Mouse (Mus musculus) neural tube, embryonic 11.5 days (tissue): ENCODE data around the gene Fgf12. TPM values are rescaled to one million over a fixed set of nuclear protein-coding genes. Genes with fewer than 3 reads are reported as not detected.

Experiments
- ATAC-seq: fragments of 200-750 bp; cut with Nextera tagmentation; 2 replicates; pipeline ENCODE4 v1.8.0; 2017; ENCODE audit warnings: moderate number of reproducible peaks, mild to moderate bottlenecking, moderate TSS enrichment, moderate library complexity; ENCODE audit not compliant: insufficient read depth, low FRiP score, low TSS enrichment
- DNase-seq: peaks from one replicate; pipeline ENCODE4 v3.0.0-alpha.2; 2015; ENCODE audit warnings: low spot score
- H3K27ac ChIP-seq: fragments of 300-500 bp; sonication (generic); 2 replicates; pipeline ENCODE4 v1.5.1; 2014; ENCODE audit warnings: low read depth, mild to moderate bottlenecking, low read length
- H3K27me3 ChIP-seq: fragments of 300-500 bp; sonication (generic); 2 replicates; pipeline ENCODE4 v1.6.1; 2014; ENCODE audit warnings: mild to moderate bottlenecking, low read length, mixed read lengths; ENCODE audit not compliant: control insufficient read depth, insufficient read depth
- H3K36me3 ChIP-seq: fragments of 300-500 bp; sonication (generic); 2 replicates; pipeline ENCODE4 v1.6.1; 2014; ENCODE audit warnings: mild to moderate bottlenecking, low read length, moderate library complexity, mixed read lengths; ENCODE audit not compliant: control insufficient read depth, insufficient read depth
- H3K4me1 ChIP-seq: fragments of 300-500 bp; sonication (generic); 2 replicates; pipeline ENCODE4 v1.6.1; 2014; ENCODE audit warnings: low read length, mixed read lengths; ENCODE audit not compliant: control insufficient read depth, insufficient read depth
- H3K4me2 ChIP-seq: fragments of 300-500 bp; sonication (generic); 2 replicates; pipeline ENCODE4 v1.6.1; 2014; ENCODE audit warnings: low read depth, mild to moderate bottlenecking, moderate library complexity
- H3K4me3 ChIP-seq: fragments of 300-500 bp; sonication (generic); 2 replicates; pipeline ENCODE4 v1.5.1; 2014; ENCODE audit warnings: low read depth, low read length
- H3K9ac ChIP-seq: fragments of 300-500 bp; sonication (generic); 2 replicates; pipeline ENCODE4 v1.6.1; 2014; ENCODE audit warnings: mild to moderate bottlenecking, low read length
- H3K9me3 ChIP-seq: fragments of 300-500 bp; sonication (generic); 2 replicates; pipeline ENCODE4 v1.6.1; 2016; ENCODE audit warnings: low read length; ENCODE audit not compliant: control insufficient read depth
- WGBS: fragments of 180-500 bp; shearing (Covaris S2); extraction: QIAGEN DNeasy Blood & Tissue Kit; methylation state at CpG from one replicate; pipeline ENCODE4 v1.1.7; 2014; 5-methylcytosine and 5-hydroxymethylcytosine counted together
- polyA plus RNA-seq: library from polyadenylated mRNA; unstranded; fragments of >200 nt; fragmentation: Nextera tagmentation; extraction: Ambion mirVana; gene quantifications from 2 replicates; pipeline ENCODE4 v1.2.1, GENCODE M21; 2014

The Fgf12 gene
- polyA plus RNA-seq, 1 experiment from 2014 or later: 7.8 TPM

GRCm38 (mm10) chr16:28476651-28477050, 276.2 kb downstream of the Fgf12 start:
- no peaks in the 10 kb centered on the region for H3K27me3 ChIP-seq
- ATAC-seq: no peak
- H3K9ac ChIP-seq: no peak overlapping the region
- H3K4me2 ChIP-seq: no peak overlapping the region
- no peak for DNase-seq
- H3K4me3 ChIP-seq: no peak overlapping the region
- no peaks in the 10 kb centered on the region for H3K36me3 ChIP-seq
- WGBS: 95% methylated on average over 4 of the region's 4 CpGs
- H3K4me1 ChIP-seq: no peaks in the 10 kb centered on the region
- no peak overlapping the region for H3K27ac ChIP-seq
- H3K9me3 ChIP-seq: no peaks in the 10 kb centered on the region

- no peak overlapping the region for H3K27ac ChIP-seq
- WGBS: 79% methylated on average over 1 of the region's 1 CpGs
- no peaks in the 10 kb centered on the region for H3K9me3 ChIP-seq
- no peak overlapping the region for H3K9ac ChIP-seq
- H3K4me2 ChIP-seq: no peak overlapping the region
- ATAC-seq (no peak), DNase-seq (no peak)
- H3K36me3 ChIP-seq: no peaks in the 10 kb centered on the region
- H3K4me3 ChIP-seq: no peak overlapping the region
- H3K4me1 ChIP-seq: no peaks in the 10 kb centered on the region
- no peaks in the 10 kb centered on the region for H3K27me3 ChIP-seq
Observed at GRCm38 (mm10) chr16:28475553-28475952, 277.3 kb downstream of the Fgf12 start.

- DNase-seq (no peak), ATAC-seq (no peak)
- H3K27ac ChIP-seq: no peak overlapping the region
- H3K36me3 ChIP-seq: no peaks in the 10 kb centered on the region
- no peak overlapping the region for H3K4me3 ChIP-seq
- 83% methylated on average over 3 of the region's 3 CpGs for WGBS
- H3K4me2 ChIP-seq: no peak overlapping the region
- H3K4me1 ChIP-seq: no peaks in the 10 kb centered on the region
- no peaks in the 10 kb centered on the region for H3K27me3 ChIP-seq
- H3K9me3 ChIP-seq: no peaks in the 10 kb centered on the region
- no peak overlapping the region for H3K9ac ChIP-seq
Observed at GRCm38 (mm10) chr16:28454821-28455220, 298.0 kb downstream of the Fgf12 start.

- peak overlapping the region; percentile 97 for H3K4me2 ChIP-seq
- H3K36me3 ChIP-seq: no peaks in the 10 kb centered on the region
- 2% methylated on average over 3 of the region's 6 CpGs for WGBS
- H3K27ac ChIP-seq: no peak overlapping the region
- DNase-seq (no peak), ATAC-seq (peak; percentile 56)
- no peak overlapping the region for H3K9ac ChIP-seq
- H3K4me1 ChIP-seq: 0 out of 2 replicates have a peak, but pooled peaks cover 3% of the 10 kb centered on the region
- H3K4me3 ChIP-seq: peak overlapping the region; percentile 63
- no peaks in the 10 kb centered on the region for H3K9me3 ChIP-seq
- H3K27me3 ChIP-seq: peaks cover 32% of the 10 kb centered on the region
Observed at GRCm38 (mm10) chr16:28447114-28447455, 305.8 kb downstream of the Fgf12 start.

- peak overlapping the region; percentile 67 for H3K9ac ChIP-seq
- peaks cover 32% of the 10 kb centered on the region for H3K27me3 ChIP-seq
- H3K9me3 ChIP-seq: no peaks in the 10 kb centered on the region
- H3K4me3 ChIP-seq: peak overlapping the region; percentile 63
- under 1% methylated on average over 59 of the region's 82 CpGs for WGBS
- no peak overlapping the region for H3K27ac ChIP-seq
- ATAC-seq (peak; percentile 78), DNase-seq (peak; percentile 67)
- no peaks in the 10 kb centered on the region for H3K36me3 ChIP-seq
- H3K4me1 ChIP-seq: 0 out of 2 replicates have a peak, but pooled peaks cover 3% of the 10 kb centered on the region
- H3K4me2 ChIP-seq: peak overlapping the region; percentile 97
Observed at GRCm38 (mm10) chr16:28446334-28447113, 306.3 kb downstream of the Fgf12 start.

- H3K4me3 ChIP-seq: peak overlapping the region; percentile 63
- peak overlapping the region; percentile 67 for H3K9ac ChIP-seq
- 0 out of 2 replicates have a peak, but pooled peaks cover 3% of the 10 kb centered on the region for H3K4me1 ChIP-seq
- WGBS: under 1% methylated on average over 41 of the region's 42 CpGs
- no peaks in the 10 kb centered on the region for H3K36me3 ChIP-seq
- ATAC-seq: peak; percentile 39
- no peak overlapping the region for H3K27ac ChIP-seq
- H3K9me3 ChIP-seq: no peaks in the 10 kb centered on the region
- no peak for DNase-seq
- peak overlapping the region; percentile 97 for H3K4me2 ChIP-seq
- H3K27me3 ChIP-seq: peaks cover 32% of the 10 kb centered on the region
Observed at GRCm38 (mm10) chr16:28445800-28446333, 307.0 kb downstream of the Fgf12 start.

- DNase-seq (peak; percentile 57), ATAC-seq (peak; percentile 11; the same call in 1 of the 2 replicates)
- Histone ChIP-seq H3K4me2 (peak overlapping the region; percentile 97), H3K27me3 (peaks cover 32% of the 10 kb centered on the region), H3K4me3 (peak overlapping the region; percentile 63), H3K9me3 (no peaks in the 10 kb centered on the region), H3K27ac (no peak overlapping the region), H3K4me1 (0 out of 2 replicates have a peak, but pooled peaks cover 3% of the 10 kb centered on the region), H3K36me3 (no peaks in the 10 kb centered on the region), H3K9ac (0 out of 2 replicates have a peak overlapping the region, but pooled peaks have one; percentile 26)
- under 1% methylated on average over 51 of the region's 51 CpGs for WGBS
Observed at GRCm38 (mm10) chr16:28444993-28445799, 307.7 kb downstream of the Fgf12 start.

GRCm38 (mm10) chr16:28421617-28422016, 331.3 kb downstream of the Fgf12 start:
- Histone ChIP-seq H3K27me3 (no peaks in the 10 kb centered on the region), H3K4me2 (no peak overlapping the region), H3K9ac (no peak overlapping the region), H3K36me3 (no peaks in the 10 kb centered on the region), H3K4me1 (no peaks in the 10 kb centered on the region), H3K9me3 (no peaks in the 10 kb centered on the region), H3K4me3 (no peak overlapping the region), H3K27ac (no peak overlapping the region)
- 96% methylated on average over 1 of the region's 1 CpGs for WGBS
- no peak for ATAC-seq
- DNase-seq: no peak
